Mouse (Mus musculus): ENCODE data around the gene Angptl1. TPM values are rescaled to one million over a fixed set of nuclear protein-coding genes. Genes with fewer than 3 reads are reported as not detected.
A peak's percentile ranks its signal among the peaks of the same experiment; 100 is the strongest.

The Angptl1 gene
- polyA plus RNA-seq, 1 experiment from 2014 or later: 9.4 TPM

GRCm38 (mm10) chr1:156852409-156852808, 14.0 kb downstream of the Angptl1 start:
- Histone ChIP-seq H3K4me3 (no peak overlapping the region), H3K27me3 (no peaks in the 10 kb centered on the region), H3K4me2 (replicated peaks) (no peak overlapping the region), H3K9me3 (replicated peaks) (no peaks in the 10 kb centered on the region), H3K4me1 (peaks cover 8% of the 10 kb centered on the region; the same call in 1 of the 2 replicates), H3K27ac (0 out of 2 replicates have a peak overlapping the region, but pooled peaks have one; percentile 26), H3K9ac (no peak overlapping the region), H3K36me3 (no peaks in the 10 kb centered on the region)
- WGBS: 73% methylated on average over 9 of the region's 9 CpGs
- no peak for ATAC-seq (ENCODE audit: low FRiP score)

GRCm38 (mm10) chr1:156852872-156853271, 14.5 kb downstream of the Angptl1 start:
- Histone ChIP-seq H3K4me2 (replicated peaks) (no peak overlapping the region), H3K4me3 (no peak overlapping the region), H3K27ac (peak overlapping the region; percentile 26), H3K9ac (no peak overlapping the region), H3K27me3 (no peaks in the 10 kb centered on the region), H3K36me3 (no peaks in the 10 kb centered on the region), H3K9me3 (replicated peaks) (no peaks in the 10 kb centered on the region), H3K4me1 (peaks cover 8% of the 10 kb centered on the region; the same call in 1 of the 2 replicates)
- 68% methylated on average over 5 of the region's 5 CpGs for WGBS
- ATAC-seq (ENCODE audit: low FRiP score): no peak

GRCm38 (mm10) chr1:156854558-156854957, 16.2 kb downstream of the Angptl1 start:
- Histone ChIP-seq H3K9ac (no peak overlapping the region), H3K4me2 (replicated peaks) (no peak overlapping the region), H3K36me3 (no peaks in the 10 kb centered on the region), H3K4me3 (no peak overlapping the region), H3K9me3 (replicated peaks) (no peaks in the 10 kb centered on the region), H3K27ac (no peak overlapping the region), H3K27me3 (no peaks in the 10 kb centered on the region), H3K4me1 (peaks cover 8% of the 10 kb centered on the region; the same call in 1 of the 2 replicates)
- ATAC-seq (ENCODE audit: low FRiP score): no peak
- WGBS: 87% methylated on average over 4 of the region's 4 CpGs

- 90% methylated on average over 2 of the region's 2 CpGs for WGBS
- Histone ChIP-seq H3K27me3 (no peaks in the 10 kb centered on the region), H3K27ac (no peak overlapping the region), H3K4me3 (no peak overlapping the region), H3K4me1 (peaks cover 8% of the 10 kb centered on the region; the same call in 1 of the 2 replicates), H3K9me3 (replicated peaks) (no peaks in the 10 kb centered on the region), H3K4me2 (replicated peaks) (no peak overlapping the region), H3K9ac (no peak overlapping the region), H3K36me3 (no peaks in the 10 kb centered on the region)
- ATAC-seq (ENCODE audit: low FRiP score): no peak
These were observed 18.3 kb downstream of the Angptl1 start for GRCm38 (mm10) chr1:156856666-156857065.

- Histone ChIP-seq H3K27ac (no peak overlapping the region), H3K27me3 (no peaks in the 10 kb centered on the region), H3K9ac (no peak overlapping the region), H3K4me3 (no peak overlapping the region), H3K4me1 (peaks cover 6% of the 10 kb centered on the region), H3K36me3 (no peaks in the 10 kb centered on the region), H3K4me2 (replicated peaks) (no peak overlapping the region), H3K9me3 (replicated peaks) (no peaks in the 10 kb centered on the region)
- WGBS: 94% methylated on average over 2 of the region's 2 CpGs
- no peak for ATAC-seq (ENCODE audit: low FRiP score)
These were observed 20.8 kb downstream of the Angptl1 start for GRCm38 (mm10) chr1:156859156-156859555.

- Histone ChIP-seq H3K36me3 (no peaks in the 10 kb centered on the region), H3K9ac (no peak overlapping the region), H3K4me2 (replicated peaks) (no peak overlapping the region), H3K9me3 (replicated peaks) (no peaks in the 10 kb centered on the region), H3K4me3 (no peak overlapping the region), H3K27me3 (no peaks in the 10 kb centered on the region), H3K4me1 (peaks cover 10% of the 10 kb centered on the region), H3K27ac (no peak overlapping the region)
- 77% methylated on average over 2 of the region's 2 CpGs for WGBS
- no peak for ATAC-seq (ENCODE audit: low FRiP score)
These were observed 21.4 kb downstream of the Angptl1 start for GRCm38 (mm10) chr1:156859711-156860250.

- peaks cover 10% of the 10 kb centered on the region for H3K4me1 ChIP-seq
- H3K36me3 ChIP-seq: no peaks in the 10 kb centered on the region
- no peaks in the 10 kb centered on the region for H3K9me3 ChIP-seq (replicated peaks)
- H3K27ac ChIP-seq: no peak overlapping the region
- WGBS: 89% methylated on average over 8 of the region's 8 CpGs
- H3K27me3 ChIP-seq: no peaks in the 10 kb centered on the region
- no peak for ATAC-seq (ENCODE audit: low FRiP score)
- no peak overlapping the region for H3K4me2 ChIP-seq (replicated peaks)
- H3K4me3 ChIP-seq: no peak overlapping the region
- no peak overlapping the region for H3K9ac ChIP-seq
These were observed 21.9 kb downstream of the Angptl1 start for GRCm38 (mm10) chr1:156860266-156860665.

- Histone ChIP-seq H3K4me3 (no peak overlapping the region), H3K27me3 (no peaks in the 10 kb centered on the region), H3K4me1 (peaks cover 10% of the 10 kb centered on the region), H3K4me2 (replicated peaks) (no peak overlapping the region), H3K36me3 (no peaks in the 10 kb centered on the region), H3K27ac (no peak overlapping the region), H3K9ac (no peak overlapping the region), H3K9me3 (replicated peaks) (no peaks in the 10 kb centered on the region)
- WGBS: 55% methylated on average over 4 of the region's 4 CpGs
- no peak for ATAC-seq (ENCODE audit: low FRiP score)
These were observed 23.2 kb downstream of the Angptl1 start for GRCm38 (mm10) chr1:156861475-156862043.

GRCm38 (mm10) chr1:156863726-156864125, 25.4 kb downstream of the Angptl1 start:
- Histone ChIP-seq H3K4me3 (no peak overlapping the region), H3K4me1 (peaks cover 10% of the 10 kb centered on the region), H3K9me3 (replicated peaks) (no peaks in the 10 kb centered on the region), H3K9ac (no peak overlapping the region), H3K27ac (peak overlapping the region; percentile 23; the same call in 1 of the 2 replicates), H3K4me2 (replicated peaks) (no peak overlapping the region), H3K27me3 (no peaks in the 10 kb centered on the region), H3K36me3 (no peaks in the 10 kb centered on the region; the same call in 1 of the 2 replicates)
- ATAC-seq (ENCODE audit: low FRiP score): no peak
- WGBS: 56% methylated on average over 3 of the region's 3 CpGs

GRCm38 (mm10) chr1:156864240-156864639, 25.9 kb downstream of the Angptl1 start:
- peak overlapping the region; percentile 23; the same call in 1 of the 2 replicates for H3K27ac ChIP-seq
- no peak; the same call in 1 of the 2 replicates for ATAC-seq (ENCODE audit: low FRiP score)
- no peaks in the 10 kb centered on the region for H3K27me3 ChIP-seq
- WGBS: 27% methylated on average over 3 of the region's 3 CpGs
- no peaks in the 10 kb centered on the region; the same call in 1 of the 2 replicates for H3K36me3 ChIP-seq
- peaks cover 10% of the 10 kb centered on the region for H3K4me1 ChIP-seq
- no peak overlapping the region for H3K4me2 ChIP-seq (replicated peaks)
- H3K4me3 ChIP-seq: no peak overlapping the region
- no peaks in the 10 kb centered on the region for H3K9me3 ChIP-seq (replicated peaks)
- no peak overlapping the region for H3K9ac ChIP-seq

- WGBS: 92% methylated on average over 5 of the region's 5 CpGs
- ATAC-seq (ENCODE audit: low FRiP score): no peak
- H3K9ac ChIP-seq: no peak overlapping the region
These were observed 31.7 kb downstream of the Angptl1 start for GRCm38 (mm10) chr1:156870028-156870427.

GRCm38 (mm10) chr1:156870616-156871015, 32.3 kb downstream of the Angptl1 start:
- H3K9ac ChIP-seq: no peak overlapping the region
- H3K4me2 ChIP-seq (replicated peaks): no peak overlapping the region
- no peak overlapping the region for H3K4me3 ChIP-seq
- no peaks in the 10 kb centered on the region for H3K27me3 ChIP-seq
- H3K36me3 ChIP-seq: peaks cover 11% of the 10 kb centered on the region
- H3K4me1 ChIP-seq: no peaks in the 10 kb centered on the region
- no peaks in the 10 kb centered on the region for H3K9me3 ChIP-seq (replicated peaks)
- 91% methylated on average over 4 of the region's 4 CpGs for WGBS
- no peak overlapping the region for H3K27ac ChIP-seq
- ATAC-seq (ENCODE audit: low FRiP score): no peak

More at GRCm38 (mm10) chr1:156870028-156870427, 31.7 kb downstream of the Angptl1 start:
- Histone ChIP-seq H3K27ac (no peak overlapping the region), H3K4me1 (no peaks in the 10 kb centered on the region), H3K4me2 (replicated peaks) (no peak overlapping the region), H3K27me3 (no peaks in the 10 kb centered on the region), H3K36me3 (peaks cover 11% of the 10 kb centered on the region), H3K4me3 (no peak overlapping the region), H3K9me3 (replicated peaks) (no peaks in the 10 kb centered on the region)

GRCm38 (mm10) chr1:156884782-156885181, 46.4 kb downstream of the Angptl1 start:
- Histone ChIP-seq H3K9me3 (replicated peaks) (no peaks in the 10 kb centered on the region), H3K4me3 (no peak overlapping the region), H3K9ac (no peak overlapping the region), H3K36me3 (peaks cover 32% of the 10 kb centered on the region), H3K27me3 (no peaks in the 10 kb centered on the region), H3K4me1 (no peaks in the 10 kb centered on the region), H3K4me2 (replicated peaks) (no peak overlapping the region), H3K27ac (no peak overlapping the region)
- ATAC-seq (ENCODE audit: low FRiP score): no peak
- WGBS: 81% methylated on average over 2 of the region's 2 CpGs
